Comparison of ENCODE assay signal across 7 mouse cellular contexts in genomic region chr12:72782786-72783185, GRCm38 (mm10). TPM values are rescaled to one million over a fixed set of nuclear protein-coding genes. Genes with fewer than 3 reads are reported as not detected.
A peak's percentile ranks its signal among the peaks of the same experiment; 100 is the strongest.
DNase-seq lines count a peak whose midpoint lies in the region; ATAC-seq and TF ChIP-seq lines count a peak whose summit lies in the region.
"Not testable (repeated sequence)": the region's sequence is repeated elsewhere in the genome, so short reads cannot be mapped to it uniquely, and the experiment has no call there.

No protein-coding gene starts in this region.

- TF ChIP-seq CTCF in heart, adult 2 months (IDR thresholded peaks at IDR 0.05): peak; percentile 53
- peak; percentile 61 for TF ChIP-seq CTCF in layer of hippocampus, adult 2 months (conservative IDR thresholded peaks at IDR 0.05)
- TF ChIP-seq CTCF in liver, postnatal 0 days (IDR thresholded peaks at IDR 0.05; ENCODE audit: low read depth): peak; percentile 11; the same call in 1 of the 2 replicates

- not testable (repeated sequence) for H3K4me1 ChIP-seq in heart, adult 2 months (ENCODE audit: control insufficient read depth, insufficient read depth, low read length); liver, postnatal 0 days (ENCODE audit: insufficient read depth)

- not testable (repeated sequence) for H3K79me2 ChIP-seq in heart, adult 2 months (replicated peaks; ENCODE audit: control insufficient read depth, insufficient read depth, low read length)

- ATAC-seq in liver, postnatal 0 days: not testable (repeated sequence)

- H3K4me3 ChIP-seq in heart, adult 2 months; layer of hippocampus, adult 2 months; liver, postnatal 0 days (ENCODE audit: low read depth, low read length): not testable (repeated sequence)

- not testable (repeated sequence) for H3K27me3 ChIP-seq in heart, adult 2 months (ENCODE audit: control insufficient read depth, insufficient read depth, low read length); liver, postnatal 0 days (ENCODE audit: insufficient read depth, low read length); splenic B cell, adult 2 months (ENCODE audit: control insufficient read depth, insufficient read depth, low read length, poor library complexity, severe bottlenecking)

- H3K9me3 ChIP-seq in liver, postnatal 0 days (ENCODE audit: low read length): not testable (repeated sequence)

- H3K36me3 ChIP-seq in heart, adult 2 months (ENCODE audit: control insufficient read depth, insufficient read depth, low read length); splenic B cell, adult 2 months (ENCODE audit: control insufficient read depth, insufficient read depth, low read length, poor library complexity, severe bottlenecking): not testable (repeated sequence)
- peaks cover 33% of the 10 kb centered on the region for H3K36me3 ChIP-seq in liver, postnatal 0 days (replicated peaks; ENCODE audit: insufficient read depth, low read length)

- not testable (repeated sequence) for TF ChIP-seq EP300 in heart, adult 2 months (IDR thresholded peaks at IDR 0.05; ENCODE audit: insufficient read depth, low read depth, low read length); liver, postnatal 0 days (IDR thresholded peaks at IDR 0.05; ENCODE audit: low read depth)

- peak; percentile 25 for DNase-seq in CD4-positive, CD25-positive, alpha-beta regulatory T cell, adult 2 months (ENCODE audit: low read depth, low spot score)
- DNase-seq in brain, adult 2 months (ENCODE audit: low read depth, low spot score): peak; percentile 16
- DNase-seq in heart, adult 2 months; layer of hippocampus, adult 2 months (ENCODE audit: low spot score in 2 of 2); liver, postnatal 0 days: not testable (repeated sequence)
- DNase-seq in lung, postnatal 36 days: peak; percentile 18
- peak; percentile 22 for DNase-seq in splenic B cell, adult 2 months (ENCODE audit: low read depth, low spot score)

- H3K9ac ChIP-seq in heart, adult 2 months (ENCODE audit: low read depth, low read length); liver, postnatal 0 days (replicated peaks): not testable (repeated sequence)

- intact Hi-C loops in heart, adult 2 months (cut with DNase I): not testable (repeated sequence)

- TF ChIP-seq POLR2A in heart, adult 2 months (IDR thresholded peaks at IDR 0.05; ENCODE audit: insufficient read depth, low read depth, low read length): not testable (repeated sequence)

- H3K4me2 ChIP-seq in liver, postnatal 0 days (ENCODE audit: low read depth, low read length): not testable (repeated sequence)

- WGBS in heart, adult 2 months: 65% methylated on average over 4 of the region's 4 CpGs
- WGBS in liver, postnatal 0 days (ENCODE audit: insufficient replicate concordance): 91% methylated on average over 4 of the region's 4 CpGs

- H3K27ac ChIP-seq in heart, adult 2 months; layer of hippocampus, adult 2 months; liver, postnatal 0 days (ENCODE audit: low read depth): not testable (repeated sequence)

RNA-seq across cellular contexts. Expression of gene Ppm1a, which starts 25.5 kb away (rescaled TPM):
- 100 to 1,000 TPM; 218 to 258 TPM for total RNA-seq in heart, adult 2 months (2021)
- 78.4 and 141 TPM in 2 replicates for polyA plus RNA-seq in heart, adult 2 months (2012; rRNA removed)
- 100 to 1,000 TPM; 244 to 254 TPM for total RNA-seq in layer of hippocampus, adult 2 months (2021)
- polyA plus RNA-seq in liver, postnatal 0 days (2015; fragmentation: Nextera tagmentation; extraction: Ambion mirVana): 36.1 and 42.8 TPM in 2 replicates

Comparison
In these comparisons a context has a peak if more than half of its experiments do, and no peak if none do; other contexts are left out.
1. CTCF ChIP-seq: peak in every context shown above with its lines; median percentile 61 in layer of hippocampus, adult 2 months; 53 in heart, adult 2 months; 11 in liver, postnatal 0 days.